Mouse (Mus musculus): ENCODE measurements around the gene Neu1.

DNA sequence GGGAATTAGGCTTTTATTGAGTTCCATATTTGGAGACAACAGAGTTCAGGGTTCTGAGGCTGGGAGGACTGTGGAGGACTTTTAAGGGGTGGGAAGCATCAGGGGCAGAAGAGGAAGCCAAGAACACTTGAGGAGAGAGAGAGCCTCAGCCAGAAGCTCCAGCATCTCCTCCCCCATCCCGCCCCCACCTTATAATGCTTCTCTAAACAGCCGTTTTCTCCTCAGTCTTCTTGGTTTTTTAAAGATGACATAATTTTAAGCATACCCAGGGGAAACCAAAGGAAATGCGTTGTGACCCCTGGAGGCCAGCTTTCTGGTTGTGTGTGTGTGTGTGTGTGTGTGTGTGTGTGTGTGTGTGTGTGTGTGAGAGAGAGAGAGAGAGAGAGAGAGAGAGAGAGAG, 31.1 kb downstream of the Neu1 start:
- TF ChIP-seq CTCF (conservative IDR thresholded peaks at IDR 0.05; ENCODE audit: low read length) (no peak), POU5F1 (IDR thresholded peaks at IDR 0.05; ENCODE audit: borderline replicate concordance, low read length) (no peak), NANOG (IDR thresholded peaks at IDR 0.05; ENCODE audit: borderline replicate concordance, low read length) (no peak)
